Mouse (Mus musculus): Measurements from ENCODE around the gene Ppp1r3d. TPM values are rescaled to one million over a fixed set of nuclear protein-coding genes. Genes with fewer than 3 reads are reported as not detected.

The Ppp1r3d gene
- total RNA-seq (2015): 7.4 and 7.5 TPM in 2 replicates
- total RNA-seq (2017): 5.4 and 5.8 TPM in 2 replicates

DNA sequence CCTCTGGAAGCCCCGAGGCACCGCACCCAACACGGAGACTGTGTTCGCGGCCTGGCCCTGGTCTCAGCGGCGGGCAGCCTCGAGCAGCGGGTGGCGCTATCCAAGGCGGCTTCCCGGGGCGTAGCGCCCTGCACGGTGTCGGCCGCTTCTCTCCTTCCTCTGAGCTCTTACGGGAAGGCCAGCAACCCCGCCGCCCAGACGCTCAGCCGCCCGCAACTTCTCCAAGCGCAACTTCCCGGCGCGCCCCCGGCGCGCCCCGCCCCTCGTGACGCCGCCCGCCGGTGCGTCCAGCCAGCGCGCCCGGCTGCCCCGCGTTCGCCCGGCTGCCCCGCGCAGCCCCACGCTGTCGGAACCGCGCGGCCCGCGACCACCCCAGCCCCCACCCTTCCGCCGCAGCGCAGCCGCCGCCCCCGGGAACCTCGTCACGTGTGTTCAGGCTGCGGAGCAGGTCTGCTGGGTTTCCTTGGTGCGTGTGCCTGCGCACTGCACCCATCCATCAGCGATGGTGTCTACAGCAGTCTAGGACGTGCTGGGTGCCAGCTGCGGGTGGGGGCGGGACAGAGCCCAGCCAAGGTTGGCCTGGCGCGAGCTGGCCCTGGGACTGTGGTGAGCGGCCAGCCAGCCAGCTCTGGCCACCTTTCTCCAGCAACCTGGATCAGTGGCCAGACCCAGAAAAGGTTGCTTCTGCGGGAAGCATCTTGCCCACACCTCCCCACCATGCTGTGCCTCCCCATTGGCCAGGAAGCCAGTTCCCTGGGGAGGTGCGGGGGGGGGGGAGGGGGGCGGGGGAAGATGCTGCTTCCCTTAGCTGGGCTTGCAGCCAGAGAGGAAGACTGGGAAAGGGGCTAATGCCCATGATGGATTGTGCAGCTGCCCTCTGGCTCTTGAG is at the start of gene Ppp1r3d, which contains the start of gene Fam217b:
TSS of gene Ppp1r3d (minus strand) at position 212 of the 889 bp plus-strand sequence.
TSS of gene Fam217b (plus strand) at position 264 of the 889 bp plus-strand sequence.
- peak; percentile 60 for ATAC-seq (ENCODE audit: poor library complexity, severe bottlenecking)

DNA sequence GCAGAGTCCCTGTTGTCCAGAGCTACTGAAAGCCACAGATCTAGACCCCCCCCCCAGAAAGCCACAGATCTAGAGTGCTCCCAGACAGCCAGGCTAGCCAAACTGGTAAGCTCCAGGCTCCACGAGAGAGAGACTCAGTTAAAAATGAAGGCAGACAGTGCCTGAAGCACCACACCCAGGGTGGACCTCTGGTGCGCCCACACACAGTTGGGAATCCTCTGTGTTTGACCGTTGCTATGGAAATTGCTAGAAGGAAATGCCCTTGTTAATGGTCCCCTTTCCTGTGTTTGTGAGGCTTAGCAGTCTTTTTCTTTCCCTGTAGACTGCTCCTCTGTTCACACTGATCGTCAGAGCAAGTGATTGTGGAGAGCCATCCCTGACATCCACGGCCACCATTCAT is 46.1 kb upstream of the Ppp1r3d start:
- no peak for ATAC-seq (ENCODE audit: poor library complexity, severe bottlenecking)

DNA sequence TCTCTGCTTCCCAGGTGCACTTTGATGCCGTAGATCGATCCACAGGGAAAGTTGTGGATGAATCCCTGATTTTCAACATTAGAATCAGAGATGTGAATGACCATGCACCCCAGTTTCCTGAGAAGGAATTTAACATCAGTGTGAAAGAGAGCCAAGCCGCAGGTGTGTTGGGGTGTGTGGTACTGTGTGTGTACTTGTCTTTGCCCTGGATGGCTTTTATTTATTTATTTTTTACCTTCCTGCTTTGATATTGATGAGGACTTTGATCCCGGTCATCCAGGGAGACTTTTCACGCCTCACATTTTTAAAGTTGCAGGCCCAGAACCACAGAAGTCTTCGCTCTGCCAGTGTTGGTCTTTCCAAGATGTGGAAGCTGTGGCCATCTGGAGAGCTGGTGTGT is 43.1 kb upstream of the Ppp1r3d start:
- ATAC-seq (ENCODE audit: poor library complexity, severe bottlenecking): no peak

DNA sequence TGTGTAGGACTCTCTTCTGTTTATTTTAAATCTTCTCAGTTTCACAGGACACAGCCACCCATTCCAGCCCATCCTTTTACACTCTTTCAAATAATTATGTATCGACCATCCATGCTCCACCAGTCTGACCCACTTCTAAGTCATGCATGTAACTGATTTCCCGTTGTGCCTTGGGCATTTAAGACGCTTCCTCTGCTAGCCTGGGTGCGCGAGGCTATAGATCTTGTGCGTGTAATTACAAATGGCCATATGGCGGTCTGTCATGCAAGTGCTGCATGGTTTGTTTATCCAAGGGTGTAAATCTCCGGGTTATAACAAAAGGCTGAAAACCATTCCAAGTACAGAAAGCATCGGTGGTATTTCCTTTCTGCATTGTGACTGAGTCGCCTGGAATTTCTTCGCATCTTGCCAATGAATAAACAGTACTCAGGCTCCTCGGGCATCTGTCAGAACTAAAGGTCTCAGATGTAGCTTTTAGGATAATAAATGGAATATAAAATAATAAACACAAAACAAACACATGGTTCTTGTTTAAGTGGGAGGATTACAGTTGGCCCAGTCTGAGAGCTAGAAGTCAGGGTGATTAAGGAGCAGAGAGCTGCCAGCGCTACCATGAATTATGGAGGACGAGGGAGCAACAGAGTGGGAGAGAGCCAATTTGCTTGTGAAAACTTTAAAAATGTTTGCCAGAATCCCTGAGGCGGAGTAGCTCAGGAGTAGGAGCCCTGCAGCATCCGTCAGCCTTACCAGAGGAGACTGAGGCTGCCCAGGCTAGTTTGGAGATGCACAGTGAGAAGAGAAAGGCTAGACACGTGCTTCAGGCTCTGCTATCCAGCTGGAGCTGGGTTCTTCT is 40.6 kb upstream of the Ppp1r3d start:
- ATAC-seq (ENCODE audit: poor library complexity, severe bottlenecking): no peak

DNA sequence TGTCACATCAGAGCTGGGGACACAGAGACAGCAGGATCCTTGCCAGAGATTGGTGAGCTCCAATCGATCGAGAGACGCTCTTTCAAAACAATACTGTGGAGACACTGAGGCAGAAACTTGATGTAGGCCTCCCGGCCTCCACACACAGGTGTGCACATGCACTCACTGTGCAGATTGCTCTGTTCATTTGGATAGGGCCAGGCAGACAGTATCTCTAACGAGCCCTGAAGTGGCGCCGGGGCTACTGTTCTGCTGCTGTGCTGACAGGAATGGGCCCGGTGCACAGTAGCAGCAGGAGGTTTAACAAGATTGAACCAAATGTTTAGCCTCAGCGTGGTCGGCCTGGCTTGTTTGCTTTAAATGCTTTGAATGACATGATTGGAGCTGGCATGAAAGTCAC is 36.7 kb upstream of the Ppp1r3d start:
- ATAC-seq (ENCODE audit: poor library complexity, severe bottlenecking): no peak

DNA sequence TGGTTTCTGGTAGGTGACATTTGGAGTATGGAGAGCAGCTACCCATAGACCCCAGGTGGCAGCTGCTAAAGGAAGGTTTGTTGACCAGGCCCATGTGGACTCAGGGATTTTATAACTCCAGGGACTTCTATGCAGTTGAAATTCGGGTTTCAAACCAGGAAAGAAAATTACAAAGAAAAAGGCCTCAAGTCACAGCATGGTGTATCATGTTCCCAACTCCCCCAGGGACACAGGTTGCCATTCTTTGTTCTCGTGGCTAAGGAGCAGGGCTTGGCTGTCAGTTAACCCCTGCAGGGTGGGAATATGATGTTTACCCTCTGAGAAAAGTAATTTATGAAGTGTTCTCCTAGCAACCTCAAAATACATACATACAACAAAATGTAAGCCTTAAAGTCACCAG is 36.0 kb upstream of the Ppp1r3d start:
- ATAC-seq (ENCODE audit: poor library complexity, severe bottlenecking): no peak

DNA sequence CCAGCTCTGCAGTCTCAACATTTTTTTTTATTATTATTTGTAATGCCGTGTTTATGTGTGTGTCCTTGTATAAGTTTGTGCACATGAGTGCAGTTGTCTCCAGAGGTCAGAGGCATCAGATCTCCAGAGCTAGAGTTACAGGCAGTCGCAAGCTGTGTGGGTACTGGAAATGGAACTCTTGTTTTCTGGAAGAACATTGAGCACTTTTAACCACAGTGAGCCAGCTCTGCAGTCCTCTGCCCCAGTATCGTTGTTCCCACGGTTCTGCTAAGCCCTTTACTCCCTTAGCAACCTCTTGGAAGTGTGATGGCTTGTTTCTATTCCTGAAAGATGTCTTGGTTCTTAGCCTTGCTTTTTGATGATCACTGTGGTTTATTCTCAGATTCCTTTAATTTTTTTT is 35.1 kb upstream of the Ppp1r3d start:
- ATAC-seq (ENCODE audit: poor library complexity, severe bottlenecking): no peak

DNA sequence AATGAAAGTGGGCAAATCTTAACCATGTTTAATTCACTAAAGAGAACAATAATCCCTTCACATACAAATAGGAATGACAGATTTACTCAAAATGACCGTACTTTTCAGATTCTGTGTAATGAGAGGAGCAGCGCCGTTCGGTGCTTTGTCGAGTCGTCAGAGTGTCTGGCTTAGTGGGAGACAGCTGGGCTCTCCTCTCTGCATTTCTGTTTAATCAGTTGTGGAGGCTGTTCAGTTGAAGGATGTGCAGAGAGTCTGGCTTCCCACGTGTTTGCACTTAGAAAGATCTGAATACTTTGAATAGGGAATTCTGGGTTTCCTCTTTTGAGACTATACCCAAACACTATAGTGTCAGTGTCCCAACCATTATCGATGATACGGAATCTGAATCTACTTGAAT is 23.0 kb upstream of the Ppp1r3d start:
- no peak for ATAC-seq (ENCODE audit: poor library complexity, severe bottlenecking)

DNA sequence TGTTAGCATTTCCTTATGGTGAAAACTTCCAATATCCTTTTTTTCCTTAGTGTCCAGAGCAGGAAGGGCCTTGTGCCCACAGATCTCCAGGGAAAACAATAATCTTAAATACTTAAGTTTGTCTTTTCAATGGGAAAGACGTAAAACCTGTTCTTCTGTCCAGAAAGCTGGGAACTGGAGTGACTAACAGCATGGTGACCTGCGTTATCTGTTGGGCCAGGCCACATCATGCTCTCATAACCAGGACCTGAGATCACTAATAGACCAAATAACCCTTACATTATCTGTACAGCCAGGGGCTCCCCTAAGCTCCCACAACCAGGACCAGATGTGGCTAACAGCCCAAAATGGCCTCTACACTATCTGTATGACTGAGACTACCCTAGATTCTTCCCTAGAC is 19.6 kb upstream of the Ppp1r3d start:
- no peak for ATAC-seq (ENCODE audit: poor library complexity, severe bottlenecking)

DNA sequence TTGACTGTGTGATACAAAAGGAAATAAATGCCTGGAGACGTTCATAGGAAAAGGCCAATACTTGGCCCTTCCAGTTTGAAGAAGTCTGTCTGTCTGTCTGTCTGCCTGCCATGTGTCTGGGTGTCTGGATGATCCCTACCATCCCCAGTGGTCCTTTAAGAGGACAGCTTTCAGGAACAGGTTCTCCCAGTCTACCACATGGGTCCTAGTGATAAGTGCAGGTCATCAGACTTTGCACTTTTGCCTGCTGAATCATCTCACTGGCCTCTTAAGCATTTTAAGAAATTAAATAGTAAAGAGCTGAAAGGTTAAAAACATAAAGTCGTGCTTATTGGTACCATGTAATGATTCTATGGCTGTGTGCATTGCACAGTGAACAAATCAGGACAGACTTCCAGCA is 19.2 kb upstream of the Ppp1r3d start:
- no peak for ATAC-seq (ENCODE audit: poor library complexity, severe bottlenecking)

DNA sequence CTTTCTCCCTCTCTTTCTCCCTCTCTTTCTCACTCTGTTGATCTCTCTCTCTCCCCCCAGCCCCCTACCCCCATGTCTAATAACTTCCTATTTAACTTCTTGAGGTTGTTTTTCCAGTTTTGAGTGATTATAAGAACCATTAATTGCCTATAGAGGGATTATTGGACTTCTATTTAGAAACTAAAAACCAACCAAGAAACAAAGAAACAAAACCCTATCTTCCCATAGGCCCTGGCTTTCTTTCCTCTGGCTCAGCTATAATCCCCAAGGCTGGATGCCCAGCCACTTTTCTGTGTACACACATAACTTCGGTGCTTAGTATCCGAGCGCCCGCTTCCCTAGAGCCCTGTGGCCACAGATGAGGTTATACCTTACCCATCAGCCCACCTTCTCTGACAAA is 16.0 kb upstream of the Ppp1r3d start, which contains the start of gene Cdh26:
TSS of gene Cdh26 (plus strand) at position 301 of the 400 bp plus-strand sequence.
- no peak for ATAC-seq (ENCODE audit: poor library complexity, severe bottlenecking)

DNA sequence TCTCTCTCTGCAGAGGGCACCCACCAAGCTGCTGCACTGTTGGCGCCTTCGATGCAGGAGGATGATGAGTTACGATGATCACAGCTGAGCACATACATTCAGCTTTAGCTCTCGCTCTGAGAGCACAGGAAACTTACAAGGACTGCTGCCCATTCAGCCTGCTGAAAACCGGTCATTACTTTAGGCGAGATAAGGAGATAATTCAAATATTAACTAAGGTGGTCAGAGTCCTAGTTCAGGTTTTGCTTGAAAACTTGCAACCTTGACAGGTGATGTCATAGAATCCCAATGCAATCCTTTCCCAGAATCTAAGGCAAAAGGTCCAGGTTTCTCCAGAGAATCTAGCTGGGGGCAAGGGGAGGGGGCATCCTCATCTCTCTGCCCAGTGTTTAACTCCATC is 15.2 kb upstream of the Ppp1r3d start:
- no peak for ATAC-seq (ENCODE audit: poor library complexity, severe bottlenecking)

DNA sequence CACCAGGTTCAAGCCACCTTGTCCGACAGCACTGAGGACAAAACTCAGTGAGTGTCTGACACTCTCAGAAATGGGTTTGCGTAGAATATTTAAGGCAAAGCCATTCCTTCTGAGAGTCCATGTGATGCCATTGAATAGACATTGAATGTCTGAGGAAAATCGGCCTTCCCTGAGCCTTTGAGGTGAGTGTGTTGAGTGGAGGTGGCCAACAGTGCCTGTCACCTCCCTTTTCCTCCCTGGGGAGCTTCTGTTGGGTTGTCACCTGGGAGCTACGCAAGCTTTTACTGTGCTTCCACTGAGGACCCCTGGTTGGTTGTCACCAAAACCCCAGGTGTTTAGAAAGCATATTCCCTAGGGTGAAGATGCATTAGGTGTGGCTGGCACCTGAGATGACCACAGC is 14.4 kb upstream of the Ppp1r3d start:
- no peak for ATAC-seq (ENCODE audit: poor library complexity, severe bottlenecking)

DNA sequence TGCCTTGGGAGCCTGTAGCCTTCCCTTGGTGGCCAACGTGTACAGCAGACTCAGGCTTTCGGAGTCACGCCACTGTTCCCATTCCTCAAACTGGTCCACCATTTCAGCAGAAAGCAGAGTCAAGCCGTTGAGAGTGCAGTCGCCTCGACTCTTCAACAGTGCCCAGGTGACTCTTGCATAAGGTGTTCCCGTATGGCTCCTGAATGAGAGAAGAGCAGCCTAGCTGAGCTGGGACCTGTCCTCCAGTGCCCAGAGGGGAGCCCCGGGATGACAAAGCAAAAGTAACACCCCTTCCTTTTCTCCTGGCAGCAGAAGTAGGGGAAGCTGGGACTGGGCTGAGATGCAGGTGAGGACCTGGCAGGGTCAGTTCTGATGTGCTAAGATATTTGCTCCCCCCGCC is 13.9 kb upstream of the Ppp1r3d start:
- ATAC-seq (ENCODE audit: poor library complexity, severe bottlenecking): no peak

DNA sequence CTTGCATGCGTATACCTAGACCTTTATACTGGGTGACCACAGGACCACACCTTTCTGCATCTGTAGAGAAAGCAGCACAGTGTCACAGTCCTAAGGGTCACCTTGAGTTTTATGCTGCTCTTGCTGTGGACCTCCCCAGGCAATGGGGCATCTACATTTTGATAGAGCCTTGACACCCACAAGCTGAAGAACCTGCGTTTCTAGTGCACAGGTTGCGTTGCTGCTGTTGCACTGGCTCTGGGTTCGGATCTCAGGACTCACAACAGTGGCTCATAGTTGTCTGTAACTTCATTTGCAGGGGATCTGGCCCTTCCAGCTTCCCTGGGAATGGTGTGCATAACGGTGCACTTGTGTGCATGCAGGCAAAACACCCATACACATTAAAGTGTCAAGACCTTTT is 12.9 kb upstream of the Ppp1r3d start:
- ATAC-seq (ENCODE audit: poor library complexity, severe bottlenecking): no peak

DNA sequence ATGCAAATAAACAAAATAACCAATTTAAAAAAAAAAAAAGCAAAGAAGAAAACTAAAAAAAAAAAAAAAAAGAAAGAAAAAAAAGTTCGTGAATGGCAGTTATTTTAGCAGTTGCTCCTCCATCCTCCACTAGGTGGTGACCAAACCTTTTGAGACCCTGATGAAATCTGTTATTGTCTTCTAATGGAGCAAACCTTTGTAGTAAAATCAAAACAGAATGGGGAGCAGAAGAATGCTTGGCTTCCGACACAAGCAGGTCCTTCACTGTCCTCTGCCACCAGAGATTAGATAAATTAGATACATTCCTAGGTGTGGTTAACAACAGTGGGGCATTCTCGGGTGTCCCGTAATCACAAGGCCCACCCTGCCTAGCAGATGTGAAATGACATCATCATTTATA is 12.0 kb upstream of the Ppp1r3d start:
- ATAC-seq (ENCODE audit: poor library complexity, severe bottlenecking): peak; percentile 66

DNA sequence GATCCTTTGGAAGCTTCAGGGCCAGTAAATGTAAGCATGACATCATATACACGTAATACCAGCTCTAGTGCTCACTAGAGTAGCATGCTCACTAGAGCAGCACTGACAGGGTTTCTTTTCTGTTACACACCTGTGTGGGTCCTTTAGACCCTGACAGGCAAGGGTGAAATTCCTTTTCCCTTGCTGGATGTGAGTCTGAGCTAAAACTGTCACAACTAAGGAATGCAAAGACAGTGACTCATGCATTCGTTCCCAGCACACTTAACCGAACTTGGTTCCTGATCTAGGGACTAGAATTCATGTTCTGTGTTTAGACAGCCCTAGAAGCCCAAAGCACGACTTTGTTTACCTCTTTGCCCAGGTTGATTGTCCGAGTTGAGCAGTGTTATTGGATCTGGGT is 9.0 kb upstream of the Ppp1r3d start:
- no peak for ATAC-seq (ENCODE audit: poor library complexity, severe bottlenecking)

DNA sequence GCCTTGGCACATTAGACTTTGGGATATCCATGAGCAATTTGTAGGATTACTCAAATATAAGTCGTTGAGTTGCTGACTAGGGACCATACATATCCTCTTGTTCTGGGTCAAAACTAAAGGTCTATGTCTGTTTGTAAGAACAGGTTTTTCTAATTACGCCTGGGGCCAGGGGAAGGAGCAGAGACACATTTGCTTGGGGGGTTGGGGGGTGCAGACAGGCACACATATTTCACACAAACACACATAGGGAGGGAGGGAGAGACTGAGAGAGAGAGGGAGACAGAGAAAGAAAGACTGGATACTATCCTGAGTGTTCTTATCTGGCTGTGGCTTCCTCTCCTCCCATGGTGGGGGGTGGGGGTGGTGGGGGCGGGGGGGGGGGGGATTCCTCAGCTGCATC is 7.9 kb upstream of the Ppp1r3d start:
- no peak for ATAC-seq (ENCODE audit: poor library complexity, severe bottlenecking)

DNA sequence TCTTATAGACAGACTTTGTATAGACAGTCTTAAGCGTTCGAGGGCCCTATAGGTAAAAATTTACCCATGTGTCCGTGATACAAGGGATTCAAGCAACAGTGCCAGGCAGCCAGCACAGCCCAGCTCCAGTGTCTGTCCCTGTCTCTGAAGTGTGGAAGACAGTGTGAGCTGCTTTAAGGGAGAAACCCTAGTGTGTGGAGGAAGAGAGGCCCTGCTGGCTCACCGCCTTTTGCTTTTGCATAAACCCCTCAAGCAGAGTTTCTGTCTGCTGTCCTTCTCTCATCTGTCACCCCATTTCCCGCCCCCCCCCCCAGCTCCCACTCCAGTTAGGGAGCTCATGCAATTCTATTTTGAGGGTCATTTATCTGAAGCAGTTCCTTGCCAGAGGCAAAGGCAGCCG is 7.3 kb upstream of the Ppp1r3d start:
- ATAC-seq (ENCODE audit: poor library complexity, severe bottlenecking): no peak

DNA sequence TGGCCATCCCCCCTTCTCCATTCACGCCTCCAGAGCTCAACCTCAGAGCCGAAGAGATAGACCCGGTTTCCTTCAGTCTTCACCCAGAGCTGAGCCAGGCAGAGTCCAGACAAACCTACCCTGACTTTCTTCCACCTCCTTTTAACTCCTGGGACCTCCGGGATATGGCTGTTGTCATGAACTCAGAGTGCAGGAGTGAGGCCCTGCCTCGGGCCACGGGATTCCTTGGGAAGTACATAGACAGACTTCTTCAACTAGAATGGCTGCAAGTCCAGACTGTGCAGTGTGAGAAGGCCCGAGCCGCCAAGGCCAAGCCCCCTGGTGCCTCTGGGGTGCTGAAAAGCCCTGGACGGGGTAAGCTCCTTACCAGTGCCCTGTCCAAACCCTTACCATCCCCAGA is 6.3 kb upstream of the Ppp1r3d start:
- ATAC-seq (ENCODE audit: poor library complexity, severe bottlenecking): no peak

DNA sequence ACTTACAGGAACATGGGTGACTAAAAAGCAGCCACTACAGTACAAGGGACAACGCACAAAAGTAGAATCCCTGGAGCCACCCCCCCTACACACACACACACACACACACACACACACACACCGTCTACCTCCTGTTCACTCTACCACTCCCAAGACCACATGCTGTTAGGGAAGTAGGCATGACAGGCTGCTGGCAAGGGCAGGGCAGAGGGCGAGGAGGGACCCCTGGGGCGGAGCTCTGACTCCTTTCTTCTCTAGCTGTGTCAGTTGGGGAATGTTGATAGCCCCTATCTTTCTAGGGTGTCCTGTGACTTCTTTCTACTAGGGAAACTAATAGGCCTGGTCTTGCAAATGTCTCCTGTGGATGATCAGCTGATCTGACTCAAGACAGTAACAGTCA is 2.7 kb upstream of the Ppp1r3d start:
- peak; percentile 42 for ATAC-seq (ENCODE audit: poor library complexity, severe bottlenecking)

DNA sequence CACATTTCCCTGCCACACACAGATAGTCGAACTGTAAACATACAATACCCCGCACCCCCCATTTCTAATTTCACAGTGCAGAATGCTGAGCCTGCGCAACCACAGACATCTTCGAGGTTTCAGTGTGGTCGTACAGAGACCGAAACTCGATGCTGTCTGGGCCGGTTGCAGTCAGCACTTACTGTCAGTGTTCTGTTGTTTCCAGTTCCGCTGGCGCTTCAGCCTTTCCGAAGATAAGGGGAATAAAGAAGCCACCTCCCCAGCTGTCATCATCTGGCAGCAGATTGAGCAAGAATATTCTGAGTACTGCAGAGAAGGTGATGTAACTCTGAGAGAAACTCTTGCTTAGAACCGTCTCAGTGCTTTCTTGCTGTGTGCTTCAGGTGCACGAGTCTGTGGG is 2.2 kb upstream of the Ppp1r3d start:
- ATAC-seq (ENCODE audit: poor library complexity, severe bottlenecking): peak; percentile 62
